In the genomic region with DNA sequence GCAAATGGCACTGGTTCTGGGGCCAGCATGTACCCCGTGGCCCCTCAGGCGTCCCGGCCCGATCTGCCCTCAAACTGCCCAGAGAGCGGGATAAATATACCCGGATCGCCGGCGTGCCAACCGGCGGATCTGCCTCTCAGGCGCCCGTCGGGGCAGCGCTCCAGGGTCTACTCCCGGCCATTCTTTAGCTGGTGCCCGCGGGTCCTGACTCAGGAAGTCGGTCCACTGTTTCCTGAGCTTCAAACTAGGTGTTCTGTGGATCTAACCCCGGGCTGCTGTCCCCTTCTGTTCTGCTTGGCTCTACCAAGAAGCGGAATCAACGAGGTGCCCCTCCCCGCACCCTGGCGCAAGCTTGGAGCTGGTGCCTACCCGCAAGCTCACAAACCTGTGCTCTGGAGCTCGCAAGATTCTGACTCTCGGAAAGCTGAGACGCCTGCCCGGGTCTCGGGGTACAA, we compare ENCODE assay signal across 8 mouse cellular contexts. TPM values are rescaled to one million over a fixed set of nuclear protein-coding genes. Genes with fewer than 3 reads are reported as not detected.
DNase-seq lines count a peak whose midpoint lies in the region; ATAC-seq and TF ChIP-seq lines count a peak whose summit lies in the region.

No protein-coding gene starts in this region.

- H3K27me3 ChIP-seq in lung, embryonic 14.5 days (ENCODE audit: insufficient read depth, low read length) = peaks cover 21% of the 10 kb centered on the region
- peaks cover 13% of the 10 kb centered on the region for H3K27me3 ChIP-seq in thymus, adult 2 months (ENCODE audit: control insufficient read depth, insufficient read depth, low read length)

- ATAC-seq in lung, embryonic 14.5 days (ENCODE audit: insufficient read depth) = peak; percentile 23; the same call in 1 of the 2 replicates
- ATAC-seq in granulocyte monocyte progenitor cell, adult 5-6 weeks (replicated peaks; ENCODE audit: poor library complexity, severe bottlenecking) = peak; percentile 18; the same call in 1 of the 2 replicates

- H3K9me3 ChIP-seq in lung, embryonic 14.5 days (ENCODE audit: low read depth, low read length) = no peaks in the 10 kb centered on the region

- peak overlapping the region; percentile 86 for H3K4me2 ChIP-seq in lung, embryonic 14.5 days

- peaks cover 12% of the 10 kb centered on the region; the same call in 1 of the 2 replicates for H3K4me1 ChIP-seq in lung, embryonic 14.5 days (ENCODE audit: insufficient read depth)
- peaks cover 12% of the 10 kb centered on the region; the same call in 1 of the 2 replicates for H3K4me1 ChIP-seq in olfactory bulb, adult 2 months (ENCODE audit: control insufficient read depth, insufficient read depth, low read length)
- H3K4me1 ChIP-seq in thymus, adult 2 months (replicated peaks; ENCODE audit: control insufficient read depth, insufficient read depth, low read length) = peaks cover 10% of the 10 kb centered on the region

- peak overlapping the region; percentile 43 for H3K4me3 ChIP-seq in lung, embryonic 14.5 days (ENCODE audit: low read depth, low read length)
- H3K4me3 ChIP-seq in olfactory bulb, adult 2 months (ENCODE audit: insufficient read depth, low read depth, low read length) = peak overlapping the region; percentile 36
- no peak overlapping the region for H3K4me3 ChIP-seq in thymus, adult 2 months (ENCODE audit: control insufficient read depth, insufficient read depth, low read length)

- peak; percentile 38 for DNase-seq in lung, embryonic 14.5 days
- no peak for DNase-seq in lung, postnatal 25 days (ENCODE audit: low spot score)
- DNase-seq in kidney, postnatal 4 days = peak; percentile 38 to 65
- DNase-seq in adrenal gland, postnatal 14 days = no peak
- no peak for DNase-seq in thymus, adult 2 months
- DNase-seq in frontal cortex, postnatal 25 days (ENCODE audit: low spot score in 2 of 2) = no peak

- H3K27ac ChIP-seq in lung, embryonic 14.5 days (ENCODE audit: low read depth) = no peak overlapping the region
- H3K27ac ChIP-seq in olfactory bulb, adult 2 months (ENCODE audit: insufficient read depth, low read depth, low read length) = no peak overlapping the region; the same call in 1 of the 2 replicates
- no peak overlapping the region for H3K27ac ChIP-seq in thymus, adult 2 months (ENCODE audit: control insufficient read depth, insufficient read depth, low read length)

- 1% methylated on average over 30 of the region's 30 CpGs for WGBS in lung, embryonic 14.5 days
- 2% methylated on average over 30 of the region's 30 CpGs for WGBS in olfactory bulb, adult 2 months
- WGBS in thymus, adult 2 months = 4% methylated on average over 30 of the region's 30 CpGs

- TF ChIP-seq CTCF in lung, embryonic 14.5 days (IDR thresholded peaks at IDR 0.05; ENCODE audit: low read depth) = no peak
- TF ChIP-seq CTCF in olfactory bulb, adult 2 months (IDR thresholded peaks at IDR 0.05; ENCODE audit: insufficient read depth, low read depth, low read length) = no peak
- no peak for TF ChIP-seq CTCF in thymus, adult 2 months (IDR thresholded peaks at IDR 0.05; ENCODE audit: borderline replicate concordance, control insufficient read depth, extremely low read depth, insufficient read depth, low read length, poor library complexity)

- peak overlapping the region; percentile 34 for H3K9ac ChIP-seq in lung, embryonic 14.5 days

- no peak for TF ChIP-seq POLR2A in olfactory bulb, adult 2 months (IDR thresholded peaks at IDR 0.05; ENCODE audit: insufficient read depth, low read depth, low read length)
- no peak for TF ChIP-seq POLR2A in thymus, adult 2 months (IDR thresholded peaks at IDR 0.05; ENCODE audit: control insufficient read depth, extremely low read depth, insufficient read depth, low read length, poor library complexity)

- no peaks in the 10 kb centered on the region for H3K36me3 ChIP-seq in lung, embryonic 14.5 days (ENCODE audit: insufficient read depth)
- H3K36me3 ChIP-seq in thymus, adult 2 months (ENCODE audit: control insufficient read depth, insufficient read depth, low read length) = no peaks in the 10 kb centered on the region

RNA-seq across cellular contexts. Expression of a gene that starts 2.6 kb away (rescaled TPM):
- polyA plus RNA-seq in lung, embryonic 14.5 days (2014; fragmentation: Nextera tagmentation; extraction: Ambion mirVana) = 3.6 and 4.8 TPM in 2 replicates
- total RNA-seq in granulocyte monocyte progenitor cell, adult 5-6 weeks (2014; fragmentation: Nextera tagmentation) = not detected in 2 replicates
- not detected in 2 replicates for total RNA-seq in granulocyte monocyte progenitor cell, adult 5-6 weeks (2017)
- not detected in 2 replicates for polyA plus RNA-seq in olfactory bulb, adult 2 months (2012; ENCODE audit: insufficient read depth, insufficient read length, low replicate concordance, missing spikeins)
- 4.9 and 85.2 TPM in 2 replicates for total RNA-seq in adrenal gland, postnatal 14 days (2021)
- 9.1 and 11.2 TPM in 2 replicates for polyA plus RNA-seq in thymus, adult 2 months (2012; rRNA removed)

RNA-seq across cellular contexts. Expression of a gene that starts 12.7 kb away (rescaled TPM):
- polyA plus RNA-seq in lung, embryonic 14.5 days (2014; fragmentation: Nextera tagmentation; extraction: Ambion mirVana) = 0.72 and 0.89 TPM in 2 replicates
- total RNA-seq in granulocyte monocyte progenitor cell, adult 5-6 weeks (2014; fragmentation: Nextera tagmentation) = not detected in 2 replicates
- not detected in 2 replicates for total RNA-seq in granulocyte monocyte progenitor cell, adult 5-6 weeks (2017)
- not detected in 2 replicates for polyA plus RNA-seq in olfactory bulb, adult 2 months (2012; ENCODE audit: insufficient read depth, insufficient read length, low replicate concordance, missing spikeins)
- total RNA-seq in adrenal gland, postnatal 14 days (2021) = 0.34 and 0.41 TPM in 2 replicates
- polyA plus RNA-seq in thymus, adult 2 months (2012; rRNA removed) = 0.13 and 0.34 TPM in 2 replicates

RNA-seq across cellular contexts. Expression of a gene that starts 31.6 kb away (rescaled TPM):
- 408 and 419 TPM in 2 replicates for polyA plus RNA-seq in lung, embryonic 14.5 days (2014; fragmentation: Nextera tagmentation; extraction: Ambion mirVana)
- 410 and 448 TPM in 2 replicates for total RNA-seq in granulocyte monocyte progenitor cell, adult 5-6 weeks (2014; fragmentation: Nextera tagmentation)
- 395 and 452 TPM in 2 replicates for total RNA-seq in granulocyte monocyte progenitor cell, adult 5-6 weeks (2017)
- 1,429 TPM in 1 of 2 replicates, not detected in the other for polyA plus RNA-seq in olfactory bulb, adult 2 months (2012; ENCODE audit: insufficient read depth, insufficient read length, low replicate concordance, missing spikeins)
- 249 and 284 TPM in 2 replicates for total RNA-seq in adrenal gland, postnatal 14 days (2021)
- 1,154 and 1,267 TPM in 2 replicates for polyA plus RNA-seq in thymus, adult 2 months (2012; rRNA removed)

RNA-seq across cellular contexts. Expression of a gene that starts 43.5 kb away (rescaled TPM):
- 16.7 and 22.1 TPM in 2 replicates for polyA plus RNA-seq in lung, embryonic 14.5 days (2014; fragmentation: Nextera tagmentation; extraction: Ambion mirVana)
- total RNA-seq in granulocyte monocyte progenitor cell, adult 5-6 weeks (2014; fragmentation: Nextera tagmentation) = 2.6 TPM in 1 of 2 replicates, not detected in the other
- not detected in 2 replicates for total RNA-seq in granulocyte monocyte progenitor cell, adult 5-6 weeks (2017)
- not detected in 2 replicates for polyA plus RNA-seq in olfactory bulb, adult 2 months (2012; ENCODE audit: insufficient read depth, insufficient read length, low replicate concordance, missing spikeins)
- 22.8 and 25.9 TPM in 2 replicates for total RNA-seq in adrenal gland, postnatal 14 days (2021)
- polyA plus RNA-seq in thymus, adult 2 months (2012; rRNA removed) = 35.5 and 41.3 TPM in 2 replicates

RNA-seq across cellular contexts. Expression of a gene that starts 57.7 kb away (rescaled TPM):
- polyA plus RNA-seq in lung, embryonic 14.5 days (2014; fragmentation: Nextera tagmentation; extraction: Ambion mirVana) = 5.1 and 5.3 TPM in 2 replicates
- not detected in 2 replicates for total RNA-seq in granulocyte monocyte progenitor cell, adult 5-6 weeks (2014; fragmentation: Nextera tagmentation)
- total RNA-seq in granulocyte monocyte progenitor cell, adult 5-6 weeks (2017) = not detected in 2 replicates
- not detected in 2 replicates for polyA plus RNA-seq in olfactory bulb, adult 2 months (2012; ENCODE audit: insufficient read depth, insufficient read length, low replicate concordance, missing spikeins)
- total RNA-seq in adrenal gland, postnatal 14 days (2021) = 8.3 and 8.7 TPM in 2 replicates
- 4.3 and 4.9 TPM in 2 replicates for polyA plus RNA-seq in thymus, adult 2 months (2012; rRNA removed)

Comparison
In these comparisons a context has a peak if more than half of its experiments do, and no peak if none do; other contexts are left out.
1. DNase-seq: peak in lung, embryonic 14.5 days (single experiment) and kidney, postnatal 4 days (2 of 2); none in lung, postnatal 25 days (single experiment), adrenal gland, postnatal 14 days (single experiment), thymus, adult 2 months (single experiment) and frontal cortex, postnatal 25 days (0 of 2).